Mouse (Mus musculus): ENCODE results near the gene Micall2. TPM values are rescaled to one million over a fixed set of nuclear protein-coding genes. Genes with fewer than 3 reads are reported as not detected.

Micall2 gene
- polyA plus RNA-seq (2012; rRNA removed), result 1.4 and 1.5 TPM in 2 replicates

- no peak for TF ChIP-seq POLR2A (IDR thresholded peaks at IDR 0.05; ENCODE audit: extremely low read depth, insufficient read depth, low read length)
- no peak for TF ChIP-seq CTCF (IDR thresholded peaks at IDR 0.05; ENCODE audit: extremely low read depth, insufficient read depth, low read length)
- H3K4me3 ChIP-seq (ENCODE audit: insufficient read depth, low read length), result peak within 1 kb of the TSS; percentile 55
- 0 out of 2 replicates have a peak, but pooled peaks cover 1% of the 10 kb centered on the region for H3K4me1 ChIP-seq (ENCODE audit: control insufficient read depth, insufficient read depth, low read length)
- H3K27ac ChIP-seq (ENCODE audit: insufficient read depth, low read length), result no peak within 1 kb of the TSS
These were observed at the start of gene Micall2 for GRCm38 (mm10) chr5:139735677-139736503. TSS of gene Micall2 (minus strand) at chr5:139736336.

- Histone ChIP-seq H3K4me3 (ENCODE audit: insufficient read depth, low read length) (no peak overlapping the region), H3K4me1 (ENCODE audit: control insufficient read depth, insufficient read depth, low read length) (no peaks in the 10 kb centered on the region), H3K27ac (ENCODE audit: insufficient read depth, low read length) (no peak overlapping the region)
- no peak for TF ChIP-seq CTCF (IDR thresholded peaks at IDR 0.05; ENCODE audit: extremely low read depth, insufficient read depth, low read length)
These were observed 45.3 kb upstream of the Micall2 start for GRCm38 (mm10) chr5:139781406-139781805.

GRCm38 (mm10) chr5:139776966-139777365 lies 40.8 kb upstream of the Micall2 start:
- Histone ChIP-seq H3K4me1 (ENCODE audit: control insufficient read depth, insufficient read depth, low read length) (no peaks in the 10 kb centered on the region), H3K4me3 (ENCODE audit: insufficient read depth, low read length) (no peak overlapping the region), H3K27ac (ENCODE audit: insufficient read depth, low read length) (no peak overlapping the region)
- TF ChIP-seq POLR2A (IDR thresholded peaks at IDR 0.05; ENCODE audit: extremely low read depth, insufficient read depth, low read length) (no peak), CTCF (IDR thresholded peaks at IDR 0.05; ENCODE audit: extremely low read depth, insufficient read depth, low read length) (no peak)

- Histone ChIP-seq H3K4me1 (ENCODE audit: control insufficient read depth, insufficient read depth, low read length) (no peaks in the 10 kb centered on the region), H3K27ac (ENCODE audit: insufficient read depth, low read length) (no peak within 1 kb of the TSS), H3K4me3 (ENCODE audit: insufficient read depth, low read length) (peak within 1 kb of the TSS; percentile 62)
- TF ChIP-seq CTCF (IDR thresholded peaks at IDR 0.05; ENCODE audit: extremely low read depth, insufficient read depth, low read length) (peak; percentile 89), POLR2A (IDR thresholded peaks at IDR 0.05; ENCODE audit: extremely low read depth, insufficient read depth, low read length) (peak; percentile 70)
These were observed 39.2 kb upstream of the Micall2 start, which contains the start of gene Ints1 for GRCm38 (mm10) chr5:139775216-139775926. TSS of gene Ints1 (minus strand) at chr5:139775674.

DNA sequence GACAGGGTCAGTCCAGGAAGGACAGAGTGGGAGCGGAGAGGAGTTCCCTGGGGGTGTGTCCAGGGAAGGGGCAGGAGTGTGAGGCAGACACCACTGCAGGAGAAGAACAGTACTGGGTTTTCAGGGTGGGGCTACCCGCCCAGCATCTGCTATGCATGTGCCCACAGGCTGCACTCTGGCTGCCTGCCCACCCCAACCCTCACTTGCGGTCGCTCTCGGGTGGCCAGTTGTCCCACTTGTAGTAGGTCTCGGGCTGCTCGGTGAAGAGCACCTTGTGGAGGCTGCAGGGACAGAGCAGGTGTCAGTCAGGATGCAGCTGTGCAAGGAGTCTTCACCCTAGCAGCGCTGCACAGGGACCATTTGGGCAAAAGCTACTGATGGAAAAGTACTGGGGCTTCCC lies 32.1 kb upstream of the Micall2 start:
- Histone ChIP-seq H3K4me1 (ENCODE audit: control insufficient read depth, insufficient read depth, low read length) (no peaks in the 10 kb centered on the region), H3K27ac (ENCODE audit: insufficient read depth, low read length) (no peak overlapping the region), H3K4me3 (ENCODE audit: insufficient read depth, low read length) (no peak overlapping the region)
- TF ChIP-seq POLR2A (IDR thresholded peaks at IDR 0.05; ENCODE audit: extremely low read depth, insufficient read depth, low read length) (no peak), CTCF (IDR thresholded peaks at IDR 0.05; ENCODE audit: extremely low read depth, insufficient read depth, low read length) (no peak)

- Histone ChIP-seq H3K4me3 (ENCODE audit: insufficient read depth, low read length) (no peak overlapping the region), H3K4me1 (ENCODE audit: control insufficient read depth, insufficient read depth, low read length) (no peaks in the 10 kb centered on the region), H3K27ac (ENCODE audit: insufficient read depth, low read length) (no peak overlapping the region)
- TF ChIP-seq CTCF (IDR thresholded peaks at IDR 0.05; ENCODE audit: extremely low read depth, insufficient read depth, low read length) (peak; percentile 41), POLR2A (IDR thresholded peaks at IDR 0.05; ENCODE audit: extremely low read depth, insufficient read depth, low read length) (no peak)
These were observed 28.2 kb upstream of the Micall2 start for GRCm38 (mm10) chr5:139764296-139764695.

DNA sequence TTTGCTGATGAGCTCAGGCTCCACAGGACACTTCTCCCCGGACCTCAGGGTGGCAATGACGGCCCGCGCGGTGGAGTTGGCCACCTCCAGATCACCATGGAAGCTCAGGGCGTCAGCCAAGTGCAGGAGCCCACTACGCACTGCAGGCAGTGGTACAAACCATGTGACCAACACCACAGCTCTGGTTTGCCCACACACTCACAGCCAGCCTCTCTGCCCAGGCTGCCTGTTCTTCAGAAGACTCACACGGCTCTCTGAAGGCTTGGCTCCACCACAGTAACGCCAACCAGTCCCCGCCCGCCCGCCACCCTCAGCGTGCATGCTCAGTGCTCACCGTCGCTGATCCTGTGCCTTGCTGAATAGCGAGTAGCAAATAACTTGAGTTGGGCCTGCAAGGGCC lies 22.0 kb upstream of the Micall2 start:
- TF ChIP-seq CTCF (IDR thresholded peaks at IDR 0.05; ENCODE audit: extremely low read depth, insufficient read depth, low read length) (no peak), POLR2A (IDR thresholded peaks at IDR 0.05; ENCODE audit: extremely low read depth, insufficient read depth, low read length) (peak; percentile 51; the same call in 1 of the 2 replicates)
- Histone ChIP-seq H3K4me3 (ENCODE audit: insufficient read depth, low read length) (no peak overlapping the region), H3K27ac (ENCODE audit: insufficient read depth, low read length) (0 out of 2 replicates have a peak overlapping the region, but pooled peaks have one; percentile 18), H3K4me1 (ENCODE audit: control insufficient read depth, insufficient read depth, low read length) (no peaks in the 10 kb centered on the region; the same call in 1 of the 2 replicates)

- Histone ChIP-seq H3K4me3 (ENCODE audit: insufficient read depth, low read length) (no peak overlapping the region), H3K27ac (ENCODE audit: insufficient read depth, low read length) (no peak overlapping the region), H3K4me1 (ENCODE audit: control insufficient read depth, insufficient read depth, low read length) (no peaks in the 10 kb centered on the region; the same call in 1 of the 2 replicates)
- TF ChIP-seq POLR2A (IDR thresholded peaks at IDR 0.05; ENCODE audit: extremely low read depth, insufficient read depth, low read length), result no peak
- TF ChIP-seq CTCF (IDR thresholded peaks at IDR 0.05; ENCODE audit: extremely low read depth, insufficient read depth, low read length), result no peak
These were observed 20.4 kb upstream of the Micall2 start for GRCm38 (mm10) chr5:139756586-139756985.

GRCm38 (mm10) chr5:139756135-139756534 lies 20.0 kb upstream of the Micall2 start:
- Histone ChIP-seq H3K4me1 (ENCODE audit: control insufficient read depth, insufficient read depth, low read length) (no peaks in the 10 kb centered on the region; the same call in 1 of the 2 replicates), H3K4me3 (ENCODE audit: insufficient read depth, low read length) (no peak overlapping the region), H3K27ac (ENCODE audit: insufficient read depth, low read length) (no peak overlapping the region)
- no peak for TF ChIP-seq POLR2A (IDR thresholded peaks at IDR 0.05; ENCODE audit: extremely low read depth, insufficient read depth, low read length)
- TF ChIP-seq CTCF (IDR thresholded peaks at IDR 0.05; ENCODE audit: extremely low read depth, insufficient read depth, low read length), result no peak
